Mouse (Mus musculus) forebrain, embryonic 10.5 days (tissue): ENCODE data around the gene Erg. TPM values are rescaled to one million over a fixed set of nuclear protein-coding genes. Genes with fewer than 3 reads are reported as not detected.

Source experiments
- DNase-seq: peaks from one replicate; pipeline ENCODE4 v3.0.0-alpha.2; 2017; ENCODE audit warnings: low spot score; ENCODE audit errors: extremely low spot score
- H3K27ac ChIP-seq: fragments of 300-500 bp; sonication (generic); 2 replicates; pipeline ENCODE4 v1.5.1; 2016; ENCODE audit warnings: mild to moderate bottlenecking
- H3K27me3 ChIP-seq: fragments of 300-500 bp; sonication (generic); 2 replicates; pipeline ENCODE4 v1.6.1; 2016; ENCODE audit warnings: mild to moderate bottlenecking; ENCODE audit not compliant: poor library complexity, severe bottlenecking
- H3K36me3 ChIP-seq: fragments of 300-500 bp; sonication (generic); replicated peaks from 2 replicates; pipeline ENCODE4 v1.6.1; 2016; ENCODE audit warnings: mild to moderate bottlenecking, moderate library complexity
- H3K4me1 ChIP-seq: fragments of 300-500 bp; sonication (generic); 2 replicates; pipeline ENCODE4 v1.6.1; 2016
- H3K4me3 ChIP-seq: fragments of 300-500 bp; sonication (generic); 2 replicates; pipeline ENCODE4 v1.5.1; 2016; ENCODE audit warnings: mild to moderate bottlenecking, moderate library complexity
- H3K9me3 ChIP-seq: fragments of 300-500 bp; sonication (generic); 2 replicates; pipeline ENCODE4 v1.6.1; 2016; ENCODE audit warnings: mild to moderate bottlenecking, moderate library complexity
- WGBS: fragments of 180-500 bp; shearing (Covaris S2); methylation state at CpG from one replicate; pipeline ENCODE4 v1.1.7; 2016; 5-methylcytosine and 5-hydroxymethylcytosine counted together
- polyA plus RNA-seq: library from polyadenylated mRNA; unstranded; fragments of >200 nt; fragmentation: Nextera tagmentation; extraction: Ambion mirVana; gene quantifications from 2 replicates; pipeline ENCODE4 v1.2.1, GENCODE M21; 2016

Gene Erg
- polyA plus RNA-seq, 1 experiment from 2014 or later, result 1.9 TPM

GRCm38 (mm10) chr16:95446368-95446767, 140.0 kb downstream of the Erg start:
- Histone ChIP-seq H3K9me3 (no peaks in the 10 kb centered on the region), H3K4me1 (peaks cover 8% of the 10 kb centered on the region), H3K27me3 (no peaks in the 10 kb centered on the region), H3K27ac (no peak overlapping the region), H3K36me3 (no peaks in the 10 kb centered on the region), H3K4me3 (no peak overlapping the region)
- DNase-seq, result no peak
- WGBS, result 88% methylated on average over 2 of the region's 2 CpGs

- no peaks in the 10 kb centered on the region for H3K36me3 ChIP-seq
- no peaks in the 10 kb centered on the region for H3K9me3 ChIP-seq
- no peak for DNase-seq
- H3K27ac ChIP-seq, result no peak overlapping the region
- WGBS, result 85% methylated on average over 4 of the region's 4 CpGs
- H3K27me3 ChIP-seq, result no peaks in the 10 kb centered on the region
- H3K4me1 ChIP-seq, result peaks cover 20% of the 10 kb centered on the region
- H3K4me3 ChIP-seq, result no peak overlapping the region
Observed at GRCm38 (mm10) chr16:95442023-95442422, 144.4 kb downstream of the Erg start.

GRCm38 (mm10) chr16:95441179-95441578, 145.2 kb downstream of the Erg start:
- H3K27me3 ChIP-seq, result no peaks in the 10 kb centered on the region
- WGBS, result 76% methylated on average over 7 of the region's 7 CpGs
- H3K4me1 ChIP-seq, result peaks cover 20% of the 10 kb centered on the region
- no peaks in the 10 kb centered on the region for H3K36me3 ChIP-seq
- no peaks in the 10 kb centered on the region for H3K9me3 ChIP-seq
- no peak for DNase-seq
- no peak overlapping the region for H3K27ac ChIP-seq
- no peak overlapping the region for H3K4me3 ChIP-seq

GRCm38 (mm10) chr16:95440334-95440733, 146.1 kb downstream of the Erg start:
- Histone ChIP-seq H3K27ac (no peak overlapping the region), H3K9me3 (no peaks in the 10 kb centered on the region), H3K4me1 (peaks cover 20% of the 10 kb centered on the region), H3K36me3 (no peaks in the 10 kb centered on the region), H3K4me3 (no peak overlapping the region), H3K27me3 (no peaks in the 10 kb centered on the region)
- no peak for DNase-seq
- WGBS, result 89% methylated on average over 7 of the region's 7 CpGs

GRCm38 (mm10) chr16:95439794-95440193, 146.6 kb downstream of the Erg start:
- Histone ChIP-seq H3K27ac (no peak overlapping the region), H3K4me3 (no peak overlapping the region), H3K27me3 (no peaks in the 10 kb centered on the region), H3K36me3 (no peaks in the 10 kb centered on the region), H3K4me1 (peaks cover 20% of the 10 kb centered on the region), H3K9me3 (no peaks in the 10 kb centered on the region)
- WGBS, result 80% methylated on average over 8 of the region's 8 CpGs
- no peak for DNase-seq

GRCm38 (mm10) chr16:95438848-95439540, 147.4 kb downstream of the Erg start:
- peaks cover 20% of the 10 kb centered on the region for H3K4me1 ChIP-seq
- 89% methylated on average over 17 of the region's 17 CpGs for WGBS

GRCm38 (mm10) chr16:95436611-95437010, 149.8 kb downstream of the Erg start:
- no peak for DNase-seq
- H3K4me1 ChIP-seq, result peaks cover 17% of the 10 kb centered on the region
- no peaks in the 10 kb centered on the region for H3K9me3 ChIP-seq
- 92% methylated on average over 8 of the region's 8 CpGs for WGBS
- no peak overlapping the region for H3K4me3 ChIP-seq
- no peaks in the 10 kb centered on the region for H3K27me3 ChIP-seq
- H3K36me3 ChIP-seq, result no peaks in the 10 kb centered on the region
- no peak overlapping the region for H3K27ac ChIP-seq

More at GRCm38 (mm10) chr16:95438848-95439540, 147.4 kb downstream of the Erg start:
- no peak for DNase-seq
- no peaks in the 10 kb centered on the region for H3K9me3 ChIP-seq
- H3K27ac ChIP-seq, result no peak overlapping the region
- H3K36me3 ChIP-seq, result no peaks in the 10 kb centered on the region
- H3K27me3 ChIP-seq, result no peaks in the 10 kb centered on the region
- H3K4me3 ChIP-seq, result no peak overlapping the region

- Histone ChIP-seq H3K27ac (no peak overlapping the region), H3K36me3 (no peaks in the 10 kb centered on the region), H3K9me3 (no peaks in the 10 kb centered on the region), H3K4me3 (no peak overlapping the region), H3K27me3 (no peaks in the 10 kb centered on the region), H3K4me1 (peaks cover 12% of the 10 kb centered on the region)
- WGBS, result 76% methylated on average over 4 of the region's 4 CpGs
- DNase-seq, result no peak
Observed at GRCm38 (mm10) chr16:95436051-95436450, 150.3 kb downstream of the Erg start.

- H3K27ac ChIP-seq, result no peak overlapping the region
- no peaks in the 10 kb centered on the region for H3K9me3 ChIP-seq
- H3K4me3 ChIP-seq, result no peak overlapping the region
- H3K36me3 ChIP-seq, result no peaks in the 10 kb centered on the region
- WGBS, result 95% methylated on average over 8 of the region's 8 CpGs
- H3K4me1 ChIP-seq, result peaks cover 4% of the 10 kb centered on the region; the same call in 1 of the 2 replicates
- DNase-seq, result no peak
- no peaks in the 10 kb centered on the region for H3K27me3 ChIP-seq
Observed at GRCm38 (mm10) chr16:95434434-95434833, 152.0 kb downstream of the Erg start.

GRCm38 (mm10) chr16:95432540-95432971, 153.8 kb downstream of the Erg start:
- 92% methylated on average over 2 of the region's 2 CpGs for WGBS
- H3K36me3 ChIP-seq, result no peaks in the 10 kb centered on the region
- no peaks in the 10 kb centered on the region for H3K9me3 ChIP-seq
- H3K4me1 ChIP-seq, result no peaks in the 10 kb centered on the region
- no peak overlapping the region for H3K4me3 ChIP-seq
- DNase-seq, result no peak
- H3K27ac ChIP-seq, result no peak overlapping the region
- H3K27me3 ChIP-seq, result no peaks in the 10 kb centered on the region

GRCm38 (mm10) chr16:95429851-95430250, 156.5 kb downstream of the Erg start:
- no peaks in the 10 kb centered on the region for H3K9me3 ChIP-seq
- H3K27ac ChIP-seq, result no peak overlapping the region
- H3K4me3 ChIP-seq, result no peak overlapping the region
- no peaks in the 10 kb centered on the region for H3K36me3 ChIP-seq
- H3K4me1 ChIP-seq, result no peaks in the 10 kb centered on the region
- 87% methylated on average over 3 of the region's 3 CpGs for WGBS
- DNase-seq, result no peak
- H3K27me3 ChIP-seq, result no peaks in the 10 kb centered on the region

- H3K9me3 ChIP-seq, result no peaks in the 10 kb centered on the region
- 0 out of 2 replicates have a peak, but pooled peaks cover 3% of the 10 kb centered on the region for H3K4me1 ChIP-seq
- H3K27ac ChIP-seq, result no peak overlapping the region
- H3K27me3 ChIP-seq, result no peaks in the 10 kb centered on the region
- no peaks in the 10 kb centered on the region for H3K36me3 ChIP-seq
- 80% methylated on average over 5 of the region's 5 CpGs for WGBS
- DNase-seq, result no peak
- H3K4me3 ChIP-seq, result no peak overlapping the region
Observed at GRCm38 (mm10) chr16:95428239-95428638, 158.2 kb downstream of the Erg start.

GRCm38 (mm10) chr16:95427512-95427911, 158.9 kb downstream of the Erg start:
- no peaks in the 10 kb centered on the region for H3K36me3 ChIP-seq
- H3K9me3 ChIP-seq, result no peaks in the 10 kb centered on the region
- no peak for DNase-seq
- no peak overlapping the region for H3K27ac ChIP-seq
- H3K4me3 ChIP-seq, result no peak overlapping the region
- H3K27me3 ChIP-seq, result no peaks in the 10 kb centered on the region
- 93% methylated on average over 10 of the region's 10 CpGs for WGBS
- H3K4me1 ChIP-seq, result 0 out of 2 replicates have a peak, but pooled peaks cover 3% of the 10 kb centered on the region
